Mouse (Mus musculus): Measurements from ENCODE around the gene Aes.
A peak's percentile ranks its signal among the peaks of the same experiment; 100 is the strongest.

Aes gene

DNA sequence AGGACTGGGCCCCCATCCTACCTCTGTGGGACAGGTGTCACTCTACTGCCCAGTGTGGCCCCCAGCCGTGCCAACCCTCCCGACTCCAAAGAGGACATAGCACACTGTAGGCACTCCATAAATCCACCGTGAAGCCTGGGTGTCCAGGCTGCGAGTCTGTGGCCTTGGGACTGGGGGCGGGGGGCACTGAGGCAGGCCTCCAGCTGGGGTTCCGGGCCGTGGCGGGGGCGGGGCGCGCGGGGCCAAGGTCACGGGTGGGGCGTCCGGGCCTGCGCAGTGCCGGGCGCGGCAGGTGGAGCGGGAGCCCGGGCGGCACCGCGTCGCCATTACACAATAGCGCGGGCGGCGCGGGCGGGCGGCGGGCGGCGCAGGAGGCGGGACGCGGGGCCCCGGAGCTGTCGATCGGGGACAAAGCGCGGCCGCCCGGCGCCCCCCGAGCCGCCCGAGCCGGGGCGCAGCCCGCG is at the start of gene Aes:
Gene Aes (plus strand): TSS at position 326 of the 464 bp plus-strand sequence.
- DNase-seq = peak; percentile 90 to 95

DNA sequence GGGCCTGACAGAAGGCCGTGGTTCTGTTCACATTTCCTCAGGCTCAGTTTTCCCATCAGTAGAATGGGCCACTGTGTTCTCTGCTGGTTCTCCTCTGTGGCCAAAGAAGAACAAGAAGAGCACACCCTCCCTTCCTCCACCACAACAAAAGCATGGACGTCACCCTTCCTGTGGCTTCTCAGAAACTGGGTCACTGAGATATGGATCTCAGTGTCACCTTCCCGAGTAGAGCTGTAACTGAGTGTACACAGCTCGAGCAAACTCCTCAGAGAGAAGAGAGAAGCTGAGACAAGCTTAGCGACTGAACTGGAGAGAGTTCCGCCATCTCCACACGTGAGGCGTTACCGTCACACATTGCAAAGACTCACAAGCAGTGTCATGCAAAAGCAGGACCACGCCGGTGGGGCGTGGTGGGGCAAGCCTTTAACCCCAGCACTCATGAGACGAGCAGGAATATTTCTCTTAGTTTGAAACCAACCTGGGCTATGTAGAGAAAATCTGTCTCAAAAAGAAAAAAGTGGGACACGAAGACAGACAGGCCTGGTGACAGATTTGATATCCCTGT is 49.0 kb upstream of the Aes start:
- DNase-seq = no peak

DNA sequence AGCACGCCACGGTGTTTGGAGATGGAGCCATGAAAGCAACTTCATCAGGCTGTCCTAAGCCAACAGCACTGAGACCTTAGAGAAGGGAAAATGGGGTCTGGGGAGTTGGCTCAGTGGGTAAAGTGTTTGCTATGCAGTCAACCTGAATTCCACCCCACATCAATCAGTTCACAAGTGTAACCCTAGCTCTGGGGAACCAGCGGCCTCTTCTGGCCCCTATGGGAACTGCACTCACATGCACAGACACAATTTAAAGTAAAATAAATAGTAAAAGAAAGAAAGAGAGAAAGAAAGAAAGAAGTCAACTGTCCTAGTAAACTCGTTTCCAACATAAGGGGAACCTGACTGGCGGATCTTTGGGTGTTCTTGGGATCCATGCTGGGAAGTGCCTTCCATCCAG is 45.5 kb upstream of the Aes start:
- DNase-seq = no peak

DNA sequence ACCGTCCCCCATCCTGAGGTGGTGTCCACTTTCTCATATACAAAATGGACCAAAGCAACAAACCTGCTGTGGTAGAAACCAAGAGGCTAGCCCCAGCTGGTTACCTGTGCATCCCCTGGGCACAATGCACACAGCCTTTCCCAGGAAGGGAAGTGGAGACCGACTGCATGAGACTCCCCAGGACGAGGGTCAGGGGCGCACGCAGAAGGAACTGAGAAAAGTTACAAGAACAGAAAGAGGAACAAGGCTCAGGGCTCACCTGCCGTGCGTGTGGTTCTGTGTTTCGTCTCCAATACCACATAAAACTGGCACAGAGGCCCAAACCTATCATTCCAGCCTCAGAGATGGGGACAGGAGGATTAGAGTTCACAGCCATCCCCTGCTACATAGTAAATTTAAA is 42.1 kb upstream of the Aes start:
- DNase-seq = no peak

DNA sequence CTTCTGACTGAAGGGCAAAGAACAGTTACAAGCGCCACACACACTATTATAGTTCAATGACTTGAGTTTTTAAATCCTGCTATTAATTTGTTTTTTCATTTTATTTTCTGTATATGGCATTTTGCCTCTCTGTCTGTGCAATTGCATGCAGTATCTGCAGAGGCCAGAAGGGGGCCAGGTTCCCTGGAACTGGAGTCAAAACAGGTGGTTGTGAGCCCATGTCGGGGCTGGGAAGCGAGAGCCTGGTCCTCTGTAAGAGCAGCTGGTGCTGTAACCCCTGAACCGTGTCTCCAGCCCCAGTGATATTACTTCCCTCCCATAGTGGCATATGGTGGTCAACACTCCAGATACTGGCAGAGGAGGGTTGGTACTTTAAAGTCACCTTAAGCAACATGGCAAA is 40.7 kb upstream of the Aes start:
- DNase-seq = peak; percentile 73 to 84

DNA sequence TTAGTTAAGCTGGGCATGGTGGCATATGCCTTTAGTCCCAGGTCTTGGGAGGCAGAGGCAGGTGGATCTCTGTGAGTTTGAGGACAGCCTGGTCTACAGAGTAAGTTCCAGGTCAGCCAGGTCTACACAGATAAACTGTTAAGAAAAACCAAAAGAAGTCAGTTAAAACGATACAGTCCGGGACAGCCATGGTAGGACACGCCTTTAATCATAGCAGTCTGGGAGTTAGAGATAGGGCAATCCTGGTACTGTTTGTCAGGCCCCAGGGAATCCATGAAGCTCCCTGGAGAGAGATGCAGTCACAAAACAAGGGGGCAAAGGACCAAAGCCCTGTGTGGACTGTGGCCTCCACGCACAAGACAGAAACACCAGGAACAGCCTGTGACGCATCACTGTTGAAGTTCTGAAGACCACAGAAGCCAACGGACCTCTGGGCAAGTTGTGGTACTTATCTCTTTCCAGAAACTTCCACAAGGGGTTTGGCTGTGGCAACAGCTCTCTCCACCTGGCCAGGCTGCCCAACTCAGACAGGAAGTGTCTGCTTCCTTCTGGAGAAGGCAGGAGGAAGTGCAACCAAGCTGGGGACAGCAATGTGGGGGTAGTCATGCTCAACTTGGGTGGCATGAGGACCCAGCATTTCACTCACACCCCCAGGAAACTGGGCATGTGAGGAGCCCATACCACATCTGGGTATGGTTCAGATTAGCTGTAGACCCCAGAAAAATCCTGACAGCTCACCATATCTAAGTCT is 39.9 kb upstream of the Aes start:
- no peak for DNase-seq

DNA sequence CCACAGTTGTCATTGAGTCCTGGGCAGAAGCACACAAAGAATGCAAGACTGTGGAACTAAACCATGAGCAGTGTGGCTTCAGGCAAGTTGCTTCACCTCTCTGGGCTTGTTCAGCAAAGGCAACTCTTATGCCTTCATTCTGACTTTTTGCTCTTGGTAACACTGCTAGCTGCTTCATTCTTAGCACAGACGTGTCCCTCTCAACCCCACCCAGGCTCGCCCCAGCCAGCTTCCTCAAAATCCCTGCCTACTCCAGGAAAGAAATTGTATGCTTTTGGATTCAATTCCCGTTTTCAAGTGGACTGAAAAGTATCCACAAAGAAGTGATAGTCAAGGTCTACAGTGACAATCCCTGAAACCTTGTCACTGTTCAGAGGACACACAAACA is 39.3 kb upstream of the Aes start:
- DNase-seq = no peak

DNA sequence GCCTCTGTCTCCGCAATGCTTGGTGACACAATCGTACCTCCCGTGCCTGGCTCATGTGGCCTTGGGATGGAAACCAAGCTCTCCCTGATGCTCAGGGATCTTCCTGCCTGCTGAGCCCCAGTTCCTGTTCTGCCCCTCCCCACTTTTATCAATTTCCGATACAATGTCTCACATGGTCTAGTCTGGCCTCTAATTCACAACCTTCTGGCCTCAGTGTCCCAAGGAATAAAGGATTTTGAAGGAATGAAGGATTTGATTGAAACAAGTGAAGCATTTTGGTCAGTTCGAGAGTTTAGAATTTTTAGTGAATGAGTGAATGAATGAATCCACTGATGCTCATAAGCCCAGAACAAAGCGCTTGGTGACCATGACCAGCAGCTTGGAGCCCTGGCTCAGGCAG is 36.1 kb upstream of the Aes start:
- no peak for DNase-seq

DNA sequence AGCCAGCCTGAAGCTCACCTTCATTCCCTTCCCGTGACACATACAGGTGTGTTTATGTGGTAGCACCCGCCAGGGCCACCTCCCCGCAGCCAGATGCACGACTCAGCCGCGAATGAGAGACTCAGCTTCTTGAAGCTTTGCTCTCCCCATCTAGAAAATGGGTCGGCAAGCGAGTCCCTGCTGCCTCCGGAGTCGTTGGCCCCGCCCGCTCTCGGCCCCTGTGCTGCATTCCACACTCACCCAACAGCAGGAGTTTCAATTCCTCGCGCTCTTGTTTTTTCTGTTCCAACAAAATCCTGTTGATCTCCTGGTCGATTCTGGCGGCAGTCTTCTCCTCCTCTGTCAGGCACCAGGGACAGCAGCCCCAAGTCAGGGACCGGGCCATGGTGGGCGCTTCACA is 35.7 kb upstream of the Aes start:
- no peak for DNase-seq

DNA sequence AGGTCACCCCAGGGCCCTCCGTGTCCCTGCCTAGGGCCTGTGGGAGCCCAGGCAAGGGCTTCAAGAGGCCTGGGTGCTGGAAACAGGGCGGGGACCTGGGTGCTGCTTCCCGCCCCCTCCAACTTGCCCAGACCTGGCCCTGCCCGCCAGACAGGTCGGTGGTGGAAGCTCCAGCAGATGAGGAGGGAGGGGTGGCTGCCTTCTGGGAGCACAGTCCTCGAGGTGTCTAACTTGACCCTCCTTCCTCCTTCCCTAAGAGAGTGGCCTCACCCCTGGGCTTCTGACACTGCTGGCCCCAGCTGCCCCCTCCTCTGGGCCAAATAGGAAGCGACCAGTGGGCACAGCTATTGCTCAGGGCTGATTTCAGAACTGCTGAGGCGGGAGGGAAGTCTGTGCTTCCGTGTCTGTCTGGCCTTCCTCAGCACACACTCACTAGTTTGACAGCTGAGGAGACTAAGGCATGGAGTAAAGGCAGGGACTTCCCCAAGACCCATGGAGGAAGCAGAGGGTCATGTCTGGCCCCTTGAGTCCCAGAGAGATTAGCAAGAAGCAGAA is 35.2 kb upstream of the Aes start, which contains the start of gene Gna15:
Gene Gna15 (minus strand): TSS at position 175 of the 555 bp plus-strand sequence.
- no peak for DNase-seq

DNA sequence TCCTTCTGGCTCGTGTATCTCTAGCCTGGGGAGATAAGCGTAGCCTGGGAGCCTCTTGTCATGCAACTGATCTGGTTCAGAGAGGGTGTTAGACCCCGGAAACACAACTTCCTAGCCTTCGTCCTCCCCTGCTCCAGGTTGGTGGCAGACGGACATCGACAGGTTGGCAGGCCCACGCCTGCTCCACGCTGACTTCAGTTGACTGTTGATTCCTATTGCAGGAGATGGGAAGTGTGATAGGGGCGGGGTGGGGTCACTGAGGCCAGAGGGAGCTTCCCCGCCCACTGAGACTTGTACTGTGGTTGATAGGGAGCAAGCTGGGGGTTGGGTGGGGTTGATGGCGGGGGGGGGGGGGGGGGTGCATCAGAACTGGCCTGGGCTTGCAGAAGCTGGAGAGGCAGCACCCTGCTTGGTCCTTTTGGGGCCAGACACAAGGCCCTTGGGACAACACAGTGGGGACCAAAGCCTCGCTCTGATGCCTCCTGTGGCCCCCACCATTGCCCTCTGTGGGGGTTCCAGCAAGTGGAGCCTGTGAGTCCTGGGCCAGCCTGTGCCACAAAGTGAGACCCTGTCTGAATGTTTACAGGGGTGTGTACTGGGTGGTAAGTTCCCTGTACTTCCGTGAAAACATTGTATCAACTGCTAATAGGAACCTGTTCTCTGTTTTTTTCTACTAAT is 34.1 kb upstream of the Aes start:
- no peak for DNase-seq

DNA sequence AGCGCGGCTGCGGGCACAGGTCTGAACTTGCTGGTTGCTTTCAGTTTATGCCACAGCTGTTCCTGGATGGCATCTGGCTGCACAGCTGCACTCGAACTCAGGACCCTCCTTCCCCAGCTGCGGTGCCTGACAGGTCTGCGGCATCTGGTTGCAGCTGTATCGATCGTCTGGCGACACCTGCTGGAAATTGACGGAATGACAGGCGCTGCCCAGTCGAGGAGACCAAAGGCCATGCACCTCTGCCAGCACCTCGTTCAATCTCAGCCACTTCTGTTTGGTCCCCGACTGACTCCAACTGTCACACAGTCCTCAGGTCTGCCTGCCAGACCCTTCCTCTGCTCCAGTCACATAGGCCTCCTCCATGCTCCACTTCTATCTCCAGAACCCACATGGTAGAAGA is 32.5 kb upstream of the Aes start:
- DNase-seq = peak; percentile 72 to 82

DNA sequence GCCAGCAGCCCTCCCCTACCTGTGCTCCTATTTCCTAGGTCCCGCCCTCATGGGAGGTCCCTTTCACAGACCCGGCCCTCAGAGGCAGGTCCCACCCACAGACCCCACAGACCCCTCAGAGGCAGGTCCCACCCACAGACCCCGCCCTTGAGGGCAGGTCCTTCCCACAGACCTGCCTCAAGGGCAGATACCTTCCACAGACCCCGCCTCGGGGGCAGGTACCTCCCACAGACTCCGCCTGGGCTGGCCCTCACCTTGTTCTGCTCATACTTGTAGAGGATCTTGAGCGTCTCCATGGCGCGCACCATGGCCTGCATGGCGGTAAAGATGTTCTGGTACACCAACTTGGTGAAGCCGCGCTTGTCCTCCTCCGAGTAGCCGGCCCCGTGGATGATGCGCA is 24.5 kb upstream of the Aes start:
- no peak for DNase-seq

DNA sequence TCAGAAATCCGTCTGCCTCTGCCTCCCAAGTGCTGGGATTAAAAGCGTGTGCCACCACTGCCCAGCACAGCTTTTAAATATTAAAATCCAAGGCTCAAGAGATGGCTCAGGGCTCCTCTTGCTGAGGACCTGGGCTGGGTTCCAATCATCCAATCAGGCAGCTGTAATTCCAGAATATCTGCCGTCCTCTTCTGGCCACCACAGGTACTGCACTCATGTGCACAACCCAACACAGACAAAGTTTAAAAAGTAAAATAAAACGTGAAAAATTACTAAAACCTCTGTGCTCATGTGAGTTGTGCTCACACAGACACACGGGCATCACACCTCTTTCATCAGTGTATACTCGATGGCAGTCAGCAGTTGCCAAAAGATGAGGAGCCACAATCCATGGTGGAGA is 22.6 kb upstream of the Aes start:
- peak in 1 of 2 experiments; percentile 64 for DNase-seq

DNA sequence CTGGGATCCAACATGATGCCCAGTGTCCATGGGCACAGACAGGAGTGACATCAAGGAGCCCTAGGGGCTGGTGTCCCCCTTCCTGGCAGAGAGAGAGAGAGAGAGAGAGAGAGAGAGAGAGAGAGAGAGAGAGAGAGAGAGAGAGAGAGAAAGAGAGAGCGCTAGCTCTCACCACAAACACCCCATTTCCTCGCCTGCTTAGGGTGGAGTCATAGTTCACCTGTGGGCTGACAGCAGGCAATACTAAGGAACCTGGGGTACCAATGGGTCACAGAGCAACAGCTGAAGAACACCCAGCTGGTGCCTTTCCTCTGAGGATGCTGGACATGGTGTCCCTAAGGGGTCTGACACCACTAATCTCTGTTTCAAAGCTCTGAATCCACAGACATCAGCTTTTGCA is 21.9 kb upstream of the Aes start:
- DNase-seq = no peak

DNA sequence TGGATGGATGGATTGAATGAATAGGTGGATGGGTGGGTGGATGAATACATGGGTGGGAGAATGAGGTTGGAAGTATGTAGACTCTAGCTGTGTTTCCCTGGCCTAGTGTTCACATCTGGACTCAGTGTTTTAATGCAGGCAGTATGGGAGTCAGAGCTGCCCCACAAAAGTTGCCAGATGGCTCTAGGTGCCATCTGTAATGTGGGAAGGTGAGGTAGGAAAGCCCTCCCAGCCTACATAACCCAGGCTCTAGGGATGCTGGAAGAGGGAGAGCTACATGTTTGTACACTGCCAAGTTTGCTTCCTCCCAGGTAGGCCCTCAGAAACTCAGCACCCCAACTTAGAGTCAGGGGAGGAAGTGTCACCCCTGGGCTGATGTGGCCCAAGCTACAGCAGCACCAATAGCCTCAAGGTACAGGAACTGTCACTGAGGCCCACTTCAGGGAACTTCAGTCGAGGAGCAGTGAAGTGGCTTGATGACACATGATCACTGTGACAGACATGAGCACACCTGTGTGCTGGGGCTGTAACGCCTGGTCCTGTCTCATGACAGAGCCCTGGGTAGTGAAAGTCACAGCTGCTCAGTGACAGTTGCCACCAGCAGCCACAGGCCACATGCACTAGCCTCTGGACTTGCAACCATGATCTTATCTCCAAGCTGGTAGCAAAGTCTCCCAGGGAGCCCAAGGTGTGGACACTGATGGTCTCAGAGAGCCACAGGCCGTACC is 20.8 kb upstream of the Aes start:
- DNase-seq = no peak

DNA sequence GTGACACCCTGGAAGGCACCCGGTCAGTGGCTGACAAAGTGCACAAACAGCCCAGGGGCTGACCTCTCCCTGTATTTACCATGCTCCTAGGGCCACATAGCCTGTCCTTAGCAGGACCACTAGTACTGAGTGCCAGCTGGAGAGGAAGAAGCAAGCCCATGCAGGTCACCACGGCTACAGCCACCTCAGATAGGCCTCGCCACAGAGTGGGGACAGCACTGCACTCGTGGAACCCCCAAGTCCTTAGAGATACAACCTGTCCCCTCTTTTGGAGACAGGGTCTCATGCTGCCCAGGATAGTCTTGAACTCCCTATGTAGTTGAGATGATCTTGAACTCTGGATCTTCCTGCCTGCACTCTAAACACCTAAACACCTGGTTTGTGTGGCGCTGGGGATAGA is 17.9 kb upstream of the Aes start:
- no peak for DNase-seq

DNA sequence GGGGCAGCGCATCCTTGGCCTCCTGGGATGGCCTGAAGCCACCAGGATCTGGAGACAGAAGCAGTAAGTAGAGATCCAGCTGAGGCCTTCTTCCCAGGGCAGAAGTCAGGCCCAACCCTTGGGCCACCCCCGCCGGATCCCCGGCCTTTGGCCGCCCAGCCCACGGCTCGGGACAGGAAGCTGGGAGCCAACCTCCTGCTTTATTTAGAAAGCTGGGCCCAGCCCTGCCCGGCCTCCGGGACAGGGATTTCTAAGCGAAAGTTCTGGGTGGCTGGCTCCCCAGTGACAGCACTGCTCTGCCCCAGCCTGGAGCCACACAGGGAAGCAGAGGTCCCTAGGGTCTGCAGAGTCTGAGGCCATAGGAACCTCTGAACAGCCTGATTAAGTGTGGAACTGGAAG is 17.5 kb upstream of the Aes start:
- DNase-seq = no peak

DNA sequence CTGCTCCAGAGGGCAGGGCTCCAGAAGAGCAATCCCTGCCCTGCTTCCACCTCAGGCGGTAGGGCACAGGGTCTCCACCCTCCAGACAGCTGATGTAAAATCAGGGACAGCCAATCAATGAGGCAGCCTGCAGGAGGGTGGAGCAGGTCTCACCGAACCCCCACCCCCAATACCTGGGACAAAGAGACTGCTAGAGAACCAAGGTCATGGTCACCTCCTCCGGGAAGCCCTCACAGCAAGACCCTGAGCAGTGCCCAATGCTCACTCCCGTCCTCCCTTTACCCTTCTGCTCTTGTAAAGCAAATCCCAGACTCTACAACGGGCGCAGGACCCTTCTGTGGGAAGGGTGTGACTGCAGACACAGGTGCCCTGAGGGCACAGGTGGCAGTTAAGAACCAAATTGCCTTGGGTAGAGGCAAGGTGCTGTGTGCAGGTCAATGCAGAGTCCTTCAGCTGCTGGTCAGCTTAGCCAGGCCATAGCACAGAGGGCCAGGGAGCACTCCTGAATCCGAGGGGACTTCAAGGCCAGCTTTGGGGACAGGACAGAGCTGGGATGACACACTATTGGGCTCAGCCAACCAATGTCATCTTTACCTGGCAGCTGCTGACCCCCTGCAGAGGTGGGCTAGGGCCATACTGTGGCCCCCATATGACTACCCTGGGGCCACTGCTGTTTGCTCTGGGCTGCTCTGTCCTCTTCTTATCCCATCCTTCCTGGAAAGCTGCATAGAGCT is 16.4 kb upstream of the Aes start:
- DNase-seq = no peak

DNA sequence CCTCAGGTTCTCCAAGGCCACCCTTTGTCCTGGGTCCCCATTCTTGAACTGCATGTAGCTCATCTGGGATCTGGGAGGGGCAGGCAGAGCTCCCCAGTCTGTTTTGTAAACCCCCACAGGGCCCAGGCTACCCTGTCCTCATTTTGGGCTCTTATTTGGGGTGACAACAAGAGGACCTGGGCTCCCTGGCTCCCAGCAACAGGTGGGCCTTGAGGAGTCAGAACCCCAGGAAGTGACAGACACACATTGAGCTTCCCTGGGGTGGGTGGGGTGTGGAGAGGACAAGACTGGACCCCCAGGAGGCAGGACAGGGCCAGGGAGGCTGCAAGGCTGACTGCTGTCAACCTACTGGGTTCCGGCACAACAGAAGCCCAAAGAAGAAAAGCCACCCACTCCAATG is 15.7 kb upstream of the Aes start:
- DNase-seq = peak in 1 of 2 experiments; percentile 42

DNA sequence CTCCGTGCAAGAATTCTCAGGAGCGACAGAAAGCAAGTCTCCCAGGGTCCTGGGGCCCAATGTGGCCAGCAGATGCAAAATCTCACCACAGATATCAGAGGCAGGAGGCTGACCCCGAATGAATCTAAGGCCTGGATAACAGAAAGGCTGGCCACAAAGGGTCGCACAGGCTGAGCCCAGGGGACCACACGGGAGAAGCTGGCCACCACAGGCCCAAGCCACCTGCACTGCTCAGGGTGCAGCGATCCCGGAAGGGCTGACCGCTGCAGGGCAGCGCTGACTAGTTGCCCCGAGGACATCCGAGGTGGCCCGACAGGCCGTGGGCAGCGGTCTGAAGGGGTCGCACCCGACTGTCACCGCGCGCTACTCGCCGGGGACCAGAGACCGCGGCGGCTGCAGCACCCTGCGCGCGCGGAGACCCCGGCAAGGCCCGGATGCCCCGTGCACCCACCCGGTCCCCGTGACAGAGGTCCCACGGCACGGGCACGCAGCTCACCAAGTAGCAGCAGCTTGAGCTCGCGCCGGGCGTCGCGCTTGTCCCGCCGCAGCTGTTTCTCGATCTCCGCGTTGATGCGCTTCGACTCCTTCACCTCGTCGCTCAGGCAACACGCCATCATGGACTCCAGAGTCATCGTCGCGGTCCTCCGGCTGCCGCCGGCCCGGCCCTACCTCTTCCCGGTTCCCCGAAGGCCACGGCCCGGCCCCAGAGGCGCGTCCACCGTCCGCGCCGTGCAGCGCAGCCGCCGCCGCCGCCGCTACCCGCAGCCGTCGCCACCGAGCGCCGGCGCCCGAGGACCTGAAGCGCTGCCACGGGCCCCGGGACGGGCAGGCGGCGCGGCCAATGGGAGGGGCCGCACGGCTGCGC is 14.8 kb upstream of the Aes start:
- peak in 1 of 2 experiments; percentile 38 for DNase-seq

Data from cerebellum, postnatal 25 days (tissue).